Mouse (Mus musculus): ENCODE data around the gene Gm1979. TPM values are rescaled to one million over a fixed set of nuclear protein-coding genes. Genes with fewer than 3 reads are reported as not detected.
"Not testable (repeated sequence)": the region's sequence is repeated elsewhere in the genome, so short reads cannot be mapped to it uniquely, and the experiment has no call there.

The Gm1979 gene
- polyA plus RNA-seq (2014; fragmentation: Nextera tagmentation; extraction: Ambion mirVana), result 0.29 and 0.37 TPM in 2 replicates

GRCm38 (mm10) chr5:26004698-26005097 is at the start of gene Gm1979:
Gene Gm1979 (minus strand): TSS chr5:26004798.
- not testable (repeated sequence) for H3K4me3 ChIP-seq (replicated peaks; ENCODE audit: low read length); H3K27ac ChIP-seq; H3K36me3 ChIP-seq (replicated peaks; ENCODE audit: control insufficient read depth, insufficient read depth); H3K4me2 ChIP-seq (replicated peaks); DNase-seq (ENCODE audit: low spot score); H3K9ac ChIP-seq; H3K27me3 ChIP-seq (ENCODE audit: control insufficient read depth, insufficient read depth, low read length); H3K9me3 ChIP-seq (ENCODE audit: control insufficient read depth, low read length); ATAC-seq (ENCODE audit: low FRiP score); H3K4me1 ChIP-seq (replicated peaks; ENCODE audit: control insufficient read depth, insufficient read depth, low read length)
- whole genome bisulfite sequencing, result 89% methylated on average over 1 of the region's 2 CpGs

- WGBS, result 78% methylated on average over 2 of the region's 2 CpGs
These were observed 34.9 kb upstream of the Gm1979 start, which contains the start of gene Speer4a for GRCm38 (mm10) chr5:26039458-26039857. Gene Speer4a (minus strand): TSS chr5:26039558.

GRCm38 (mm10) chr5:26022816-26023215 is 18.2 kb upstream of the Gm1979 start, which contains the start of gene Gm5862:
Gene Gm5862 (minus strand): TSS chr5:26022916.
- H3K9ac ChIP-seq; H3K27ac ChIP-seq; DNase-seq (ENCODE audit: low spot score); H3K4me1 ChIP-seq (replicated peaks; ENCODE audit: control insufficient read depth, insufficient read depth, low read length); H3K27me3 ChIP-seq (ENCODE audit: control insufficient read depth, insufficient read depth, low read length); H3K9me3 ChIP-seq (ENCODE audit: control insufficient read depth, low read length); H3K4me3 ChIP-seq (replicated peaks; ENCODE audit: low read length); H3K4me2 ChIP-seq (replicated peaks); H3K36me3 ChIP-seq (replicated peaks; ENCODE audit: control insufficient read depth, insufficient read depth); ATAC-seq (ENCODE audit: low FRiP score): not testable (repeated sequence)
- WGBS, result no CpG with 5 or more reads among the region's 3 CpGs

More at GRCm38 (mm10) chr5:26039458-26039857, 34.9 kb upstream of the Gm1979 start, which contains the start of gene Speer4a:
- DNase-seq (ENCODE audit: low spot score); H3K36me3 ChIP-seq (replicated peaks; ENCODE audit: control insufficient read depth, insufficient read depth); H3K9ac ChIP-seq; H3K4me2 ChIP-seq (replicated peaks); H3K27me3 ChIP-seq (ENCODE audit: control insufficient read depth, insufficient read depth, low read length); H3K4me1 ChIP-seq (replicated peaks; ENCODE audit: control insufficient read depth, insufficient read depth, low read length); H3K9me3 ChIP-seq (ENCODE audit: control insufficient read depth, low read length); H3K4me3 ChIP-seq (replicated peaks; ENCODE audit: low read length); ATAC-seq (ENCODE audit: low FRiP score); H3K27ac ChIP-seq: not testable (repeated sequence)

GRCm38 (mm10) chr5:26007697-26008096 is 3.1 kb upstream of the Gm1979 start:
- H3K27me3 ChIP-seq (ENCODE audit: control insufficient read depth, insufficient read depth, low read length); H3K4me1 ChIP-seq (replicated peaks; ENCODE audit: control insufficient read depth, insufficient read depth, low read length); H3K36me3 ChIP-seq (replicated peaks; ENCODE audit: control insufficient read depth, insufficient read depth); H3K9ac ChIP-seq; H3K9me3 ChIP-seq (ENCODE audit: control insufficient read depth, low read length); DNase-seq (ENCODE audit: low spot score); ATAC-seq (ENCODE audit: low FRiP score); H3K27ac ChIP-seq: not testable (repeated sequence)
- peak overlapping the region; percentile 33 for H3K4me3 ChIP-seq (replicated peaks; ENCODE audit: low read length)
- 77% methylated on average over 6 of the region's 7 CpGs for WGBS
- peak overlapping the region; percentile 64 for H3K4me2 ChIP-seq (replicated peaks)

GRCm38 (mm10) chr5:26006937-26007695 is 2.5 kb upstream of the Gm1979 start:
- not testable (repeated sequence) for H3K9me3 ChIP-seq (ENCODE audit: control insufficient read depth, low read length); H3K27ac ChIP-seq; H3K27me3 ChIP-seq (ENCODE audit: control insufficient read depth, insufficient read depth, low read length); H3K36me3 ChIP-seq (replicated peaks; ENCODE audit: control insufficient read depth, insufficient read depth); H3K4me1 ChIP-seq (replicated peaks; ENCODE audit: control insufficient read depth, insufficient read depth, low read length)
- DNase-seq (ENCODE audit: low spot score) (peak; percentile 61), ATAC-seq (ENCODE audit: low FRiP score) (peak; percentile 93)
- WGBS, result 21% methylated on average over 41 of the region's 45 CpGs
- peak overlapping the region; percentile 64 for H3K4me2 ChIP-seq (replicated peaks)
- peak overlapping the region; percentile 47 for H3K9ac ChIP-seq
- peak overlapping the region; percentile 33 for H3K4me3 ChIP-seq (replicated peaks; ENCODE audit: low read length)

- not testable (repeated sequence) for H3K27me3 ChIP-seq (ENCODE audit: control insufficient read depth, insufficient read depth, low read length); H3K9ac ChIP-seq; ATAC-seq (ENCODE audit: low FRiP score); H3K27ac ChIP-seq; H3K9me3 ChIP-seq (ENCODE audit: control insufficient read depth, low read length); H3K36me3 ChIP-seq (replicated peaks; ENCODE audit: control insufficient read depth, insufficient read depth); H3K4me3 ChIP-seq (replicated peaks; ENCODE audit: low read length); H3K4me1 ChIP-seq (replicated peaks; ENCODE audit: control insufficient read depth, insufficient read depth, low read length); DNase-seq (ENCODE audit: low spot score); H3K4me2 ChIP-seq (replicated peaks)
- no CpG with 5 or more reads among the region's 3 CpGs for WGBS
These were observed 16.0 kb downstream of the Gm1979 start, which contains the start of gene Gm21698 for GRCm38 (mm10) chr5:25988550-25988949. Gene Gm21698 (minus strand): TSS chr5:25988650.

GRCm38 (mm10) chr5:25972563-25972962 is 32.0 kb downstream of the Gm1979 start, which contains the start of gene Gm21680:
Gene Gm21680 (minus strand): TSS chr5:25972663.
- not testable (repeated sequence) for ATAC-seq (ENCODE audit: low FRiP score)

GRCm38 (mm10) chr5:25957050-25957449 is 47.5 kb downstream of the Gm1979 start:
- not testable (repeated sequence) for H3K4me1 ChIP-seq (replicated peaks; ENCODE audit: control insufficient read depth, insufficient read depth, low read length); H3K9ac ChIP-seq; H3K27me3 ChIP-seq (ENCODE audit: control insufficient read depth, insufficient read depth, low read length); H3K27ac ChIP-seq; DNase-seq (ENCODE audit: low spot score); H3K36me3 ChIP-seq (replicated peaks; ENCODE audit: control insufficient read depth, insufficient read depth); ATAC-seq (ENCODE audit: low FRiP score); H3K9me3 ChIP-seq (ENCODE audit: control insufficient read depth, low read length)
- 64% methylated on average over 16 of the region's 17 CpGs for WGBS
- peak overlapping the region; percentile 35 for H3K4me2 ChIP-seq (replicated peaks)
- H3K4me3 ChIP-seq (replicated peaks; ENCODE audit: low read length), result peak overlapping the region; percentile 14; the same call in 1 of the 2 replicates

More at GRCm38 (mm10) chr5:25972563-25972962, 32.0 kb downstream of the Gm1979 start, which contains the start of gene Gm21680:
- not testable (repeated sequence) for H3K9ac ChIP-seq; H3K4me1 ChIP-seq (replicated peaks; ENCODE audit: control insufficient read depth, insufficient read depth, low read length); H3K4me2 ChIP-seq (replicated peaks); DNase-seq (ENCODE audit: low spot score); H3K36me3 ChIP-seq (replicated peaks; ENCODE audit: control insufficient read depth, insufficient read depth); H3K27ac ChIP-seq; H3K9me3 ChIP-seq (ENCODE audit: control insufficient read depth, low read length); H3K4me3 ChIP-seq (replicated peaks; ENCODE audit: low read length); H3K27me3 ChIP-seq (ENCODE audit: control insufficient read depth, insufficient read depth, low read length)
- WGBS, result no CpG with 5 or more reads among the region's 2 CpGs

GRCm38 (mm10) chr5:25956611-25957010 is 48.0 kb downstream of the Gm1979 start:
- Histone ChIP-seq H3K4me3 (replicated peaks; ENCODE audit: low read length) (peak overlapping the region; percentile 14; the same call in 1 of the 2 replicates), H3K4me2 (replicated peaks) (peak overlapping the region; percentile 35)
- peak; percentile 20 for DNase-seq (ENCODE audit: low spot score)
- H3K36me3 ChIP-seq (replicated peaks; ENCODE audit: control insufficient read depth, insufficient read depth); H3K9ac ChIP-seq; H3K9me3 ChIP-seq (ENCODE audit: control insufficient read depth, low read length); H3K27me3 ChIP-seq (ENCODE audit: control insufficient read depth, insufficient read depth, low read length); H3K27ac ChIP-seq; H3K4me1 ChIP-seq (replicated peaks; ENCODE audit: control insufficient read depth, insufficient read depth, low read length): not testable (repeated sequence)
- 35% methylated on average over 32 of the region's 32 CpGs for WGBS
- peak; percentile 72; the same call in 1 of the 2 replicates for ATAC-seq (ENCODE audit: low FRiP score)
